Mouse (Mus musculus) myocyte (in vitro differentiated cells): ENCODE data around the gene Asxl1. TPM values are rescaled to one million over a fixed set of nuclear protein-coding genes. Genes with fewer than 3 reads are reported as not detected.

Experiments
- H3K27me3 ChIP-seq: one replicate; pipeline ENCODE4 v1.6.1; 2011; ENCODE audit not compliant: control insufficient read depth, insufficient read depth, insufficient read length
- H3K36me3 ChIP-seq: one replicate; pipeline ENCODE4 v1.6.1; 2011; ENCODE audit not compliant: control insufficient read depth, insufficient read depth
- H3K4me2 ChIP-seq: one replicate; pipeline ENCODE4 v1.6.1; 2011; ENCODE audit warnings: low read depth, control low read depth
- H3K4me3 ChIP-seq: one replicate; pipeline ENCODE4 v1.5.1; 2011; ENCODE audit warnings: mild to moderate bottlenecking, control low read depth, moderate library complexity
- H3K79me2 ChIP-seq: one replicate; pipeline ENCODE4 v1.6.1; 2011; ENCODE audit not compliant: control insufficient read depth, insufficient read depth
- H3ac ChIP-seq: one replicate; pipeline ENCODE4 v1.6.1; 2011; ENCODE audit not compliant: control insufficient read depth, insufficient read length
- CEBPB ChIP-seq: IDR thresholded peaks from 2 replicates; pipeline ENCODE4 v1.6.1; 2011; ENCODE audit warnings: mild to moderate bottlenecking, moderate library complexity; ENCODE audit not compliant: poor library complexity, insufficient read depth, severe bottlenecking
- E2F4 ChIP-seq: IDR thresholded peaks from one replicate; pipeline ENCODE4 v1.6.1; 2011; ENCODE audit warnings: mild to moderate bottlenecking, control low read depth, moderate library complexity; ENCODE audit not compliant: insufficient read depth
- MAX ChIP-seq: IDR thresholded peaks from one replicate; pipeline ENCODE4 v1.6.1; 2011; ENCODE audit warnings: low read depth, mild to moderate bottlenecking, control low read depth
- MYOD1 ChIP-seq, 3 experiments: IDR thresholded peaks; one replicate each; pipeline ENCODE4 v1.6.1; 2011; ENCODE audit warnings: control low read depth in 2 of 3, low read depth in 2 of 3, mild to moderate bottlenecking in 2 of 3, moderate library complexity in 1 of 3; ENCODE audit not compliant: insufficient read length in 2 of 3, control insufficient read depth in 1 of 3
- MYOG ChIP-seq, 3 experiments: IDR thresholded peaks; one replicate each; pipeline ENCODE4 v1.6.1; 2011; ENCODE audit warnings: control low read depth in 2 of 3, low read depth in 2 of 3, mild to moderate bottlenecking in 2 of 3; ENCODE audit not compliant: insufficient read length in 2 of 3, control insufficient read depth in 1 of 3, insufficient read depth in 1 of 3
- POLR2A ChIP-seq: IDR thresholded peaks from one replicate; pipeline ENCODE4 v1.6.1; 2011; ENCODE audit warnings: low read depth, mild to moderate bottlenecking, control low read depth, moderate library complexity; ENCODE audit not compliant: insufficient read length
- POLR2AphosphoS2 ChIP-seq: IDR thresholded peaks from one replicate; pipeline ENCODE4 v1.6.1; 2011; ENCODE audit warnings: low read depth, control low read depth; ENCODE audit not compliant: insufficient read length
- REST ChIP-seq: IDR thresholded peaks from one replicate; pipeline ENCODE4 v1.6.1; 2011; ENCODE audit warnings: mild to moderate bottlenecking, control low read depth, moderate library complexity; ENCODE audit not compliant: insufficient read depth, insufficient read length
- SRF ChIP-seq: IDR thresholded peaks from one replicate; pipeline ENCODE4 v1.6.1; 2011; ENCODE audit warnings: low read depth; ENCODE audit not compliant: control insufficient read depth, insufficient read length
- TCF12 ChIP-seq: IDR thresholded peaks from one replicate; pipeline ENCODE4 v1.6.1; 2011; ENCODE audit warnings: mild to moderate bottlenecking, control low read depth; ENCODE audit not compliant: poor library complexity, insufficient read depth, severe bottlenecking
- TCF3 ChIP-seq: IDR thresholded peaks from one replicate; pipeline ENCODE4 v1.6.1; 2011; ENCODE audit warnings: low read depth, control low read depth; ENCODE audit not compliant: insufficient read length
- USF1 ChIP-seq: IDR thresholded peaks from one replicate; pipeline ENCODE4 v1.6.1; 2011; ENCODE audit warnings: low read depth, mild to moderate bottlenecking, control low read depth, moderate library complexity
- polyA plus RNA-seq: library from polyadenylated mRNA; unstranded; fragments of >200 nt; fragmentation: generic; extraction: Trizol; gene quantifications from one replicate; pipeline ENCODE4 v1.2.1, GENCODE M21; 2012; ENCODE audit warnings: missing spikeins

Gene Asxl1
- polyA plus RNA-seq, 1 experiment = 15.4 TPM

DNA sequence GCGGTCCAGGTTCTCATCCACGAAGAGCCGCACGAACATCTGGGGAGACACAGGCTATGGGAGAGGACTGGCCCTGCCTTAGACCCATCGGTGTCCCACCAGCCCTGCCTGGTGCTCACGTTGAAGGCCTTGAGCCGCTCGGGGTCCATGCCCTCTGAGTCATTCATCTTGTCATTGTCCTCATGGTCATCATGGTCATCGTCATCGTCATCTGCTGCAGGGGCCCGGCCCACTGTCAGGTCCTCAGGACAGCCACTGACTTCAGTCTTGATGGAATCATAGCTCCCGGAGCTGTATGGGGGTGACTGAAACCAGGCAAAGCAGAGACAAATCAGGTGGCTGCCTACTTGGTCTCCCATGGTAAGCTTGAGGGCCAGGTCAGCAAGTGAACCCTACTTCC, 72.2 kb downstream of the Asxl1 start:
- Histone ChIP-seq H3K36me3 (no peaks in the 10 kb centered on the region), H3K79me2 (no peaks in the 10 kb centered on the region), H3K27me3 (no peaks in the 10 kb centered on the region), H3K4me3 (no peak overlapping the region), H3ac (no peak overlapping the region), H3K4me2 (no peak overlapping the region)
- no peak for TF ChIP-seq MYOG (IDR thresholded peaks at IDR 0.05; ENCODE audit: control insufficient read depth in 1 of 3, insufficient read depth in 1 of 3, insufficient read length in 2 of 3, low read depth in 2 of 3)

DNA sequence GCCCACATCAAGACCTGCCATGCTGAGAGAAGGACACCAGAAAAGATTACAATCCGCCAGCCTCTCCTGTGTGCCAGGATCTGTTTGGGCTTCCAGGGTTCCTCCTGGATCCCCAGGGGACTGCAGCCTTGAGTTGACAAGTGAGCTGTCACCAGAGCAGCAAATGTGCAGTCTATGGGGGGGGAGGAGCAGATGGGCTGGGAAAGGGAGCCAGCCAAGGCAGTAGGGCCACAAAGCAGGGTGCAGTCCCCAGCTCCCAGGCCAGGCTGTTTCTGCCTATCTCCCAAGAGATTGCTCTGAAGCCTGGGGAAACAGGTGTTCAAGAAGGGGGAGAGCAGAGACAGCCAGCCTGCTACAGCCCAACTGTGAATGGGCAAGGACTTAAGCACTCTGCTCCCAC, 72.8 kb downstream of the Asxl1 start:
- H3K4me2 ChIP-seq = no peak overlapping the region
- H3K4me3 ChIP-seq = no peak overlapping the region
- H3ac ChIP-seq = no peak overlapping the region
- no peaks in the 10 kb centered on the region for H3K79me2 ChIP-seq
- TF ChIP-seq MYOG (IDR thresholded peaks at IDR 0.05; ENCODE audit: control insufficient read depth in 1 of 3, insufficient read depth in 1 of 3, insufficient read length in 2 of 3, low read depth in 2 of 3) (peak in 2 of 3 experiments; percentile 44 to 86), MYOD1 (IDR thresholded peaks at IDR 0.05; ENCODE audit: control insufficient read depth in 1 of 3, insufficient read length in 2 of 3, low read depth in 2 of 3) (peak; percentile 50 to 84 (median 73)), TCF3 (no peak)
- no peaks in the 10 kb centered on the region for H3K27me3 ChIP-seq
- no peaks in the 10 kb centered on the region for H3K36me3 ChIP-seq

DNA sequence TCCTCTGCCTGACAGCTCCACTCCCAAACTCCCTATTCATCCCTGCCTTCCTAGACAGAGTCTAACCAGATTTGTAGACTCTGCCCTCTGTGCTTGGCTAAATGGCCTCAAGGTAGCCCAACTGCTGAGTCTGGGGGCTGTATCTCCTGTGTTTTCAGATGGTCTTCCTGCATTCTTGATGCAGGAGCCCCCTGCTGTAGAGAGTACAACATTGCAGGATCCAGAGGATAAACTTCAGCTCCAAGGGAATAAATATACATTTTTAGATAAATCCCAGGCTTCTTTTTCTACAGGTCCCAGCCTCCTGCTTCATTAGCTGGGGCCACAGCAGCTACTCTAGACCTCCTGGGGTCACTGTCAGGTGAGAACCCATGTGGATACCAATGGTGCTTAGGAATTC, 75.6 kb downstream of the Asxl1 start:
- H3K4me2 ChIP-seq = no peak overlapping the region
- no peaks in the 10 kb centered on the region for H3K27me3 ChIP-seq
- H3ac ChIP-seq = no peak overlapping the region
- no peak for TF ChIP-seq MYOD1 (IDR thresholded peaks at IDR 0.05; ENCODE audit: control insufficient read depth in 1 of 3, insufficient read length in 2 of 3, low read depth in 2 of 3)
- TF ChIP-seq USF1 = no peak
- TF ChIP-seq MAX = no peak
- TF ChIP-seq SRF = no peak
- no peak for TF ChIP-seq TCF12
- H3K79me2 ChIP-seq = no peaks in the 10 kb centered on the region
- H3K36me3 ChIP-seq = no peaks in the 10 kb centered on the region
- no peak overlapping the region for H3K4me3 ChIP-seq

DNA sequence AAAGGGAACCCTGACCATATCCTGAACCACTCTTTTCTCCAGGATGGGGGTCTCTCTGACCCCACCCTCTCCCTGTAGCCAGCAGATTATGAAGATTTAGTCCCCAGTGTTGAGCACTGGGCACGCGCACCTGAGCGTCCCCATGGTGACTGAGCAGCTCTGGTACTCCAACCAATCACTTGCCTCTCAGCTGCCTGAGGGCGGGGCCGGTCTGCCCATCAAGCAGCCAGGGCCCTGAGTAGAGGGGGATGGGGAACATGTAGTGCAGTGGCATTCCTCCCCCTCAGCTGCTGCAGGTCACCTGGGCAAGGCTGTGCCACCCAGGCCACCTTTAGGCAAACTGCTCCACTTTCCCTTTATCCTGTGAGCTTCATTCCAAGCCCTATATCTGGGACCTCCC, 76.4 kb downstream of the Asxl1 start:
- no peaks in the 10 kb centered on the region for H3K27me3 ChIP-seq
- no peaks in the 10 kb centered on the region for H3K79me2 ChIP-seq
- TF ChIP-seq E2F4 (no peak), TCF3 (no peak), MAX (no peak), POLR2A (no peak), USF1 (no peak), MYOG (IDR thresholded peaks at IDR 0.05; ENCODE audit: control insufficient read depth in 1 of 3, insufficient read depth in 1 of 3, insufficient read length in 2 of 3, low read depth in 2 of 3) (no peak), SRF (no peak), REST (no peak), MYOD1 (IDR thresholded peaks at IDR 0.05; ENCODE audit: control insufficient read depth in 1 of 3, insufficient read length in 2 of 3, low read depth in 2 of 3) (no peak), CEBPB (no peak), POLR2AphosphoS2 (no peak), TCF12 (no peak)
- no peak overlapping the region for H3K4me2 ChIP-seq
- no peak overlapping the region for H3ac ChIP-seq
- H3K36me3 ChIP-seq = no peaks in the 10 kb centered on the region
- H3K4me3 ChIP-seq = no peak overlapping the region

DNA sequence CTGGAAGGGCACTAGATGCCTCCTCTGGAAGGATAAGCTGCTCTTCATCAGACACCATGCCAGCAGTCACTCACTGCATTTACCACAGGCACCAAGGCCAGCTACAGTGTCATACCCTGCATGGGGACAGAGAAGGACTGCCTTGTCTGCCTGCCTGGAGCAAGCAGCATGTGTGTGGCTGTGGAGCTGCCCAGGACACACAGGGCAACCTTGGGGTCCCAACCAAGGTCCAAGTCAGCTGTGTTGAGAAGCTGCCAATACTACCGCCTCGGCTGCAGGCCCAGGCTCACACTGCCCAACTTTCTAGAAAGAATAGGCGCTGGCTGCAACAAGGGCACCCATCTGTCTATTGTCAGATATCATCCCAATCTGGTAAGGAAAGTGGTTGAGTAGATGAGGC, 77.5 kb downstream of the Asxl1 start:
- H3K4me3 ChIP-seq = no peak overlapping the region
- H3K36me3 ChIP-seq = no peaks in the 10 kb centered on the region
- no peak overlapping the region for H3ac ChIP-seq
- TF ChIP-seq CEBPB = no peak
- no peak for TF ChIP-seq TCF12
- TF ChIP-seq REST = no peak
- no peak for TF ChIP-seq MYOG (IDR thresholded peaks at IDR 0.05; ENCODE audit: control insufficient read depth in 1 of 3, insufficient read depth in 1 of 3, insufficient read length in 2 of 3, low read depth in 2 of 3)
- TF ChIP-seq USF1 = no peak
- TF ChIP-seq MAX = no peak
- no peak for TF ChIP-seq SRF
- TF ChIP-seq MYOD1 (IDR thresholded peaks at IDR 0.05; ENCODE audit: control insufficient read depth in 1 of 3, insufficient read length in 2 of 3, low read depth in 2 of 3) = no peak
- no peak for TF ChIP-seq TCF3
- no peak for TF ChIP-seq E2F4
- TF ChIP-seq POLR2A = no peak
- no peak for TF ChIP-seq POLR2AphosphoS2
- H3K79me2 ChIP-seq = no peaks in the 10 kb centered on the region
- no peaks in the 10 kb centered on the region for H3K27me3 ChIP-seq
- H3K4me2 ChIP-seq = no peak overlapping the region
